Mouse (Mus musculus): ENCODE data around the gene Ssh1.

Ssh1 gene

DNA sequence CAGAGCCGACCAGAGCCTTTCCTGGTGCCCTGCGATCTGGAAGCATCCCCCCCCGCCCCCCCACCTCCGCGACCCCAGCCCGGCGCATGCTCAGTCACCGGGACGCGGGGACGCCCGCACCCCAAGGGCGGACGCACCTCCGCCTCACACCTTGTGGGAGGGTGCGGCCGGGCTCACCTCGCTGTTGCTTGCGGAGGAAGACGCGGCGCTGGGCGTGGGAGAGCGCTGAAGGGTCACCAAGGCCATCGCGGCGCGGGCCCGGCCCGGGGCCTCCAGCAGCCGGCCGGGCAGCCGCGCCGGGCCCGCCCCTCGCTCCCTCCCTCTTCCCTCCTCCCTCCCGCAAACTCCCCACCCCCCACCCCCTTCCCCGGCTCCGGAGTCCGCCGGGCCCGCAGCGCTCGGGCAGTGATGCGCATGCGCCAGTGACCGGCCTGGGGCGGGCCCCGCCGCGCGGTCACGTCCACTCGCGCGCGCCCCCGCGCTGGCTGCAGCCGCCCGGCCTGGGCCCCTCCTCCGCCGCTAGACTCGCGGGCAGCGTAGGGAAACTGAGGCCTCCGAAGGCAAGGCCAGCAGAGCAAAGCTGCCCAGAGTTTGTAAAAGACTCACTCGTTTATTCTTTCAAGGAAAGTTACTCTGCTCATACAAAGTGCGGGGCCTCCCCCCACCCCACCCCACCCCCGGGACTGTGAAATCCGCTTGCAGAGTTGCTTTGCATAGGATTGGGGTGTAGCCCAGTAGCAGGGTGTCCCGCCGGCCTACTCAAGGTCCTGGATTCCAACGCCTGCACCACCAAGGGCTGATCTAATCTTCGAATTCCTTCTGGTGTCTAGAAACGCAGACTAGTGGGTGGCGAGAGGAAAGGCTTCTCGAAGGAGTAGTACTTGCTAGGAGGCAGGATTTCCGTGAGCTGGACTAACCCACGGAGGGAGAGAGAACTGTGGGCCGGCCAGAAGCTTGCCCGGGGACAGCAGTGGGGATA lies at the start of gene Ssh1:
Gene Ssh1 (minus strand): TSS at position 408 of the 979 bp plus-strand sequence.
- ATAC-seq (ENCODE audit: low TSS enrichment) = peak; percentile 72

DNA sequence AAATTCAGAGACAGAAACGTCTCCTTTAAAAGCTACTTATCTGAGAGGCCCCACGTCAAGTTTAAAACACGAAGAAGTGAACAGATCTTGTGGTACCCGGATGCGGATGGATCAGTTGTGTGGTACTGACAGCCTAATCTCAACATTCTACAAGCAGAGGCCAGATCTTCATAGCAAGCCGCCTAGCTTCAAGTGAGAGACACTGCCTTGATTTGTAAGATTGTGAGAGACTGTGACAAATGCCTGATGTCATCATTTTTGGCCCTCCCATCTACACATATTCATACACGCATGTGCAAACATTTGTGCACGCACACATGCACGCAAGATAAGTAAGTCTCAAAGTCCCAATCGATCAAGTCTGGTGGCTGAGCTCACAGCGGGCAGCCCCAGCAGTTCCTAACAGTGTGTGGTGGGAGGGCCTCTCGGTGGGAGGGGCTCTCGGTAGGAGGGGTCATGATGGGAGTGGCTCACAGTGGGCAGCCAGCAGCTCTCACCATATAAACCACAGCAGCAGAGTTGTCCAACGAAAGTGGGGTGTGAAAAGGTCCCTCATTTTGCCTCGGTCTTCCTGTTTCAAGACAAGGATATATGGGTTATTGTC lies 47.7 kb upstream of the Ssh1 start:
- ATAC-seq (ENCODE audit: low TSS enrichment) = 0 out of 2 replicates have a peak, but pooled peaks have one; percentile 15

DNA sequence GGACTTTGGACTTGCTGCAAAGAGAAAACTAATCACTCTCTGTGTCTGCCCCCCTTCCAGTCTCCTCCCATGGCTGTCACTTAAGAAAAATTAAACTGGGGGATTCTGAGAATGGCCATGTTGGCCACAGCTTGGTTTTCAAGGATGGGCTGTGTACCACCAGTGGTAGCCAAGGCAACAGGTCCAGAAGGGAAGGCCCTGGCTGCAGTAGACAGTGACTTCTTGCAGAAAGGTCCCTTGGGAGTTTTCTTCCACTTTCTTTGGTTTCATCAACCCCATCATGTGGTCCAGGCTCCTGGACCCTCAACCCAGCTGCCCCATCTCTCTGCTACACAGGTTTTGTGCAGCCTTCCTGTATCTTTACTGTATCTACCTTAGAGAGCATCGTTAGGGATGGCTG lies 47.2 kb upstream of the Ssh1 start:
- no peak for ATAC-seq (ENCODE audit: low TSS enrichment)

DNA sequence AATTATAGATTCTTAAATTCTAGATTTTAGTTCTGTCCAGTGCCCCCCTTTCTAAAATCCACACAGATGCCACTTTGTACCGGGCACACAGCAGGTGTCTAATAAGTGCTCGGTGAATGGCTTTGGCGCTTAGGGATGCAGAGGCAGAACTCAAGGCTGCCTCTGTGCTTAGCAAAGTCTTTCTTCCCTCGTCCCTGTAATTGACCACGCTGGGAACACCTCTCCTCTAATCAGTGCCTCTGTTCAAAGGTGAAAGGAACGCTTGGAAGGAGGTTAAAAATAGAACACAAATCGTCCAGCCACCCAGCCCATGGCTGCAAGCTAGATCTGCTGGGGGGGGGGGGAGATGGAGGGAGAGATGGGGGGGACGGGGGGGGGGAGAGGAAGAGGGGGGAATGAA lies 46.8 kb upstream of the Ssh1 start:
- no peak for ATAC-seq (ENCODE audit: low TSS enrichment)

DNA sequence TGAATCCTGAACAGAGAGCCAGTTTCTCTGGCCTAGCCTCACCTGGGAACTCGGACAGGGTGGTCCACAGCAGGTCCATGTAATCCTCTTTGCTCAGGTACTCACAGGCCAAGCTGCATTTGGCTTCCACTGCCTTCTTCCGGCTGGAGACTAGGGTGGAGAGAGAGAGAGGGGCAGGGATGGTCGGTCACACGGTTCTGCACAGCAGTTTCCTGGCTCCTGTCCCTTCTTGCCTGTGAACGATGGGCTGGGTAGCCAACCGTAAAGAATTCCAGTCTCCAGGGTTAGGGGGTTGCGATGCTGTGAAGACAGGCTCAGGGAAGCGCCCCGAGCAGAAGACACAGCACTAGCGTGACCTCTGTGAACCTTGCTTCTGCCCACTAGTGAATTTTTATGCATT lies 41.4 kb upstream of the Ssh1 start:
- ATAC-seq (ENCODE audit: low TSS enrichment) = no peak

DNA sequence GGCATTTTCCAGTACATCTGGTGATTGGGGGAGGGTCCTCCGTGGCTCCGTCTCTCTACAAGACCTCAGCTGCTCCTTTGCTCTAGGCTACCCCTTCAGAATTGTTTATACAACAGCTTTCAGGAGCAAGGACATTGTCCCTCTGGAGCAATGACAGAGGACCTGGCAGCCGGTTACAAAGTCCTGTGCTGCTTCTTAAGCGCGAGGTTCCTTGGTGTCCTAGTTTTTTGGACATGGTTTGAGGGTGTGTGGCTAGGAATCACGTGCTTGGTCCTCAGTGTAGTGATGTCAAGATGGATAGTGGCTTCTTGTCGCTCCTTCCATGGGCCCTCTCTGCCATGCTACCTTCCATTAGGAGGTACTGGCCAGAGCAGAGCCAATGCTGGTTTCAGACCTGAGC lies 40.7 kb upstream of the Ssh1 start:
- no peak; the same call in 1 of the 2 replicates for ATAC-seq (ENCODE audit: low TSS enrichment)

DNA sequence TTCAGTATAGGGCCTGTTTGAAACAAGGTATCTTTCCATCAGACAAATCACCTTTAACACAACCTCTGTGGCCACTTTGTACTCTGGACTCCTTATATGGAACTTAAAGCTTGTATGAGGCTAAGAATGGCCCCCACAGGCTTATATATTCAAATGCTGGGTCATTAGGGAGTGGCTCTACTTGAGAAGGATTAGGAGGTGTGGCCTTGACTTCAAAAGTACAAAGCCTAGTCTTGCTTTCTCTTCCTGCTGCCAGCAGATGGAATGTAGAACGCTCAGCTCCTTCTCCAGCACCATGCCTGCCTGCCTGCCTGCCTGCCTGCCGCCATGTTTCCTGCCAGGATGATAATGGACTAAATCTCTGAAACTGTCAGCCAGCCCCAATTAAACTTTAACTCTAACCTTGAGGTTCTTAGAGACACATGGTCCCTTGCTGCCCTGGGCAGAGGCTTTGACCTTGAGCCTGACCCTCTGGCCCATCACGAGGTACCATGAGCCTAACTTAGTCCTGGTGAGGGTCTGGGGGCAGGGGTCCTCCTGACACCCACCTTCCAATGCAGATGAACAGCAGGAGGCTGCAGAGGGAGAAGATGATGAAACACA lies 38.6 kb upstream of the Ssh1 start:
- ATAC-seq (ENCODE audit: low TSS enrichment) = no peak

DNA sequence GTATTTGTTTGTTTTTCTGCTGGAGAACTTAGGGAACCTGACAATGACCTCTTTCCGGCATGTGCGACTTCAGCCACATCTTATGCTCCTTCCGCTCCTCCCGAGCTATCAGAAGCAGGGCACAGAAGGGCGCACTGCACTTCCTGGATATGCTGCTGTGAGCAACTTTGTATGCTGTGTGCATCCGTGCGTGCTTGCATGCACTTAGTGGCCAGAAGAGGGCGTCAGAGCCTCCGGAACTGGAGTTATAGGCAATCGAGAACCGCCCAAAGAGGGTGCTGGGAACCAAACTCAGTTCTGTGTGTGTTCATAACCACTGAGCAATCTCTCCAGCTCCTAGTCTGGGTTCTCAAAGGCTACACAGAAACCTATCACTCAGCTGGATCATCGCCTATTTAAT lies 37.0 kb upstream of the Ssh1 start:
- no peak for ATAC-seq (ENCODE audit: low TSS enrichment)

DNA sequence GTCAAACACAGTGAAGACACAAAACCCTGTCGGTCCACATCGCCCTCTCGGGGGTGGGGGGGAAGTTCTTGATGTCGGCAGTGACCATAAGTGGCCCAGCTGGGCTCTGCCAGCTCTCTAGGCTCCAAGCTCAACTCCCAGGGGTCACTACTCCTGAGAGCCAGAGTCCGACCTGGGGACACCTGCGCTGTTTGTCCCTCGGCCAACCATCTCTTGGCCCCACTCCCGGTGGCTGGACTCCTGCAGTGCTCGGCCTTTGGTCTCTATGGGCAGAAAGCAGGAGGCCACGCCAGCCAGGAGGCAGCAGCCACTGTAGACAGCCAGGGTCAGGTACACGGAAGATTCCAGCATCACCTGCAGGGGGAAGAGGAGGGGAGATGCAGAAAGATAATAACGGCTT lies 34.4 kb upstream of the Ssh1 start:
- ATAC-seq (ENCODE audit: low TSS enrichment) = no peak

DNA sequence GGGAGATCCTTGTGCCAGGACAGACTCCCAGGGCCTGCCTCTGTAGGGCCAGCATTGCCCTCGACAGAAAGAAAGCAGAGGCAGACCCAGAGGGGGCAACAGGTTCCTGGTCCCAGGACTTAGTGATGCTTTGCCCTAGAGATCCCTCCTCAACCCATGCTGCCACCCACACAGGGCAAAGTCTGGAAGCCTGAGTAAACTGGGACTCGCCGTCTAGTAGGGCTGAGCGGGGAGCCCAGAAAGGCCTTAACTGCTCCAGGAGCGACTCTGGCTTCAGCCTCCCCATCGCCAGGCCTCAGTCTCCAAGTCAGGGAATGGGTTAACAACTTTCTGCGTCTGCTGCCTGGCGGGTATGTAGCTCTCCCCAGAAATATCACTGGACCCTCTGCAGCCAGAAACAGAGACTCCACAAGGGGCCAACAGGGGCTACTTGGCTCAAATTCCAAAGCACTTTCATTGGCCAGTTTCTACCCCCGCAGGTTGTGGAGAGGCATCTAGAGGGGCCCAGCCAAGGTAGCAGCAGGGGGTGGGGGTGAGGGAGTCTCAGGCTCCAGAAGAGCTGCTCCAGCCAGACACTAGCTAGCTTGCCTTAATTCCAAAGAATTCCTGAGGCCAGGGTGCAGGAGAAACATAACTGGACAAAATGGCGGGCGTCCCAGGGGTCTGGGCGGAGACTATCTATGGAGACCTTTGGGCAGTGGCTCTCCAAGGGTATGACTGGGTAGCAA lies 33.7 kb upstream of the Ssh1 start:
- no peak for ATAC-seq (ENCODE audit: low TSS enrichment)

DNA sequence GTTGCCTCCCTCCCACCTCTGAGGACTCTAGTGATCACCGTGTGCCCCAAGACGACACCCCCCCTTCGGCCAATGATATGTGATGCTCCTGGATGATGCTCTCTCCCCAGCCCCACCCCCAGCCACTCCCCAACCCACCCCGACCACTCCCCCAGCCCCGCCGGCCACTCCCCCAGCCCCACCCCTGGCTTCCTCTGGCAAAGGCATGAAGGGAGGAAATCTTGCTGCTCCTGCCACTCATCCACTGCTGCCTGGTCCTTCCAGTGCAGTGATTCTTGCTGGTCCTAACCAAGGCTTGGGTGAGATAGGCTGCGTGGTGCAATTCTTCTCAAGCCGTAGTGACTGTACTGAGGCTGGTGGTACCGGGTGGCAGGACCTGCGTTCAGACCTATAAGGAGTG lies 31.2 kb upstream of the Ssh1 start:
- peak; percentile 22 for ATAC-seq (ENCODE audit: low TSS enrichment)

DNA sequence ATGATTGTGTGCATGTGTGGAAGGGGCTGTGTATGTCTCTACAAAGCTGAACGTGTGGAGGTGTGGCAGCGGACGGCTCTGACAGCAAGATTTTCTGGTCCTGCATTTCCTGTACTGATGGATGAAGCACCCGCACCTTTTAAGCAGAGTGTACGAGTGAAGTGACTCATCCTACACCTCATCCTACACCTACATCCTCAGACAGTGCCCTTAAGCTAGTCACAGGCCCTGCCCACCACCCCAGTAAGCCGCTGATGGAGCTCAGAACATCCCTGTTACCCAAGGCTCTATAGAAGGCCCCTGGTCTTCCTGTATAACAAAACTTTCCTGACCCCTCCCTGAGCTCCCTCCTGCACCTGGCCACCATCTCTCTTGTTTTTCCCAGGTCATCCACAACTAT lies 30.7 kb upstream of the Ssh1 start:
- peak; percentile 53 for ATAC-seq (ENCODE audit: low TSS enrichment)

DNA sequence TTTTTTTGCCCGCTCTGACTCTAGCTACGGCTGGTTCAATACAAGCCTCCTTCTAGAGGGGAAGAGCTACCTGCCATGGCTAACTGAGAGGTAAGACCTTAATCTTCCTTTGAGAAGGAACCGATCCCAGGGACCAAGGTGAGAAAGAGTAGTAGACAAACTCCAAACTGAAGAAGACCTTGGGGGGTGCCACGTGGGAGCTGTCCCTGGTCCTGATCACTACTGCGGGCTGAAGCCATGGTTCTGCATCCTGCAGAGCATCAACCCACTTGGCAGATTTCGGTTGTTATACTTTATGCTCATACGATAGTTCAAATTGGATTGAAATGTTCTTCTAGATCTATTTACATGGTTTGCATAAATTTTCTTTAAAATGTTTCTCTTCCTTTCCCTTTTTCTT lies 21.4 kb upstream of the Ssh1 start:
- ATAC-seq (ENCODE audit: low TSS enrichment) = no peak

DNA sequence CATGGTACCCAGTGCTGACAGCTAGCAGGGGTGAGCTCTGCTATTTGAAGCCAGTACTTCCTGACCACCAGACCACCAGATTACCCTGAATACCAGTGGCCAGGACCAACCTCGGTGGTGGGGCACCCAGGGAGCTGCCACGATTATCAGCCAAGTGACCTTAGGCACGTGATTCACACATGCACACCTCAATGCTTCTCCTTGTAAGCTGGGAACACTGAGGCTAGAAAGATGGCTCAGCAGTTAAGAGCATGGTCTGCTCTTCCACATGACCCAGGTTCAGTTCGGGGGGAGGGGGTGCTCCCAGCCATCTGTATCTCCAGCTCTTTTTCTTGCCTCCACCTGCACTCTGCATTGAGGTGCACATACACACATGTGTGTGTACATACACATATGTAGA lies 15.4 kb upstream of the Ssh1 start:
- ATAC-seq (ENCODE audit: low TSS enrichment) = no peak

DNA sequence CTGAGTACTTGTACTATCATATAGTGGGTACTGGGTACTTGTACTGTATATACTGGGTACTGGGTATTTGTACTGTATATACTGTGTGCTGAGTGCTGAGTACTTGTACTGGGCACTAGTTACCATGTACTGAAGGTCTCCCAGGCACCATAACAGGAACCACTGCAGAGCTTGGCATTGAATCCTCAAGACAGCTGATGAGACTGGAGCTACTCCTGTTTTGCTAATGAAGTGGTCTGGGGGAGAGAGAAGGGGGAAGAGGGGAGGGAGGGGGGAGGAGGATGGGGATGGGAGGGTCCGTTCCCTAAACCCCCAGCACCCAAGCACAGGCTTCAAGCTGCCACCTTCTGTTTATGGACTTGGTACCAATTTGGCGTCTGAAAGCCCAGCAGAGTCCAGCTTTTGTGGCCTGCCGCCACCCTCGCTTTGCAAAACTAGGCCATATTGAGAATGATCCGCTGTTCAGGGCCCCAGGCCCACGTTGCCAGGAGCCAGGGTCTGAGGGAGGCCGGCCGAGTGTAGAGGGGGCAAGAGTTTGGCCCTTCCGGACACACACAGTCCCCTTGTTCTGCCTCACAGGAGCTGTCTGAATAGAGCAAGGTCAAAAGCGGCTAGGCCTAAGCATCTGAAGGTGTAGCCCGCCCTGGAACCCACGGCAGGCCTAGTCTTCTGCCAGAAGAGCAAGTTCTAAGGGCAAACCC lies 14.2 kb upstream of the Ssh1 start:
- ATAC-seq (ENCODE audit: low TSS enrichment) = no peak

DNA sequence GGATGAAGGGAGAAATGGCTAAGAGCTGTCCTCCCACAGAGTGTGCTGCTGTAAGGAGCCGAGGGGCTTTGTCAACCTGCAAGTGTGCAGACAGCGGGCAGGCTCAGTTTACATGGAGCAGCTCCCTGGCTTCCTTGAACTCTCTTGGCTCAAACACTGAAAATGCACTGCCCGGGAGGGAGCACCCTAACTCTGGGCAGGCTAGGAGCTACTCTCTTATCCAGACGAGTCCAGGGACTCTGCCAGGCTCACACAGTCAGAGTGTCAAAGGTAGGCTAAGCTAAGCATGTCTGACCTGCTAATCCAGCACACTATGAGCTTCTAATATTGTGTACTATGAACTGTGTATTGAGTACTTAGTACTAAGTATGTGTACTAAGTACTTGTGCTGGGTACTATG lies 13.3 kb upstream of the Ssh1 start:
- ATAC-seq (ENCODE audit: low TSS enrichment) = no peak

DNA sequence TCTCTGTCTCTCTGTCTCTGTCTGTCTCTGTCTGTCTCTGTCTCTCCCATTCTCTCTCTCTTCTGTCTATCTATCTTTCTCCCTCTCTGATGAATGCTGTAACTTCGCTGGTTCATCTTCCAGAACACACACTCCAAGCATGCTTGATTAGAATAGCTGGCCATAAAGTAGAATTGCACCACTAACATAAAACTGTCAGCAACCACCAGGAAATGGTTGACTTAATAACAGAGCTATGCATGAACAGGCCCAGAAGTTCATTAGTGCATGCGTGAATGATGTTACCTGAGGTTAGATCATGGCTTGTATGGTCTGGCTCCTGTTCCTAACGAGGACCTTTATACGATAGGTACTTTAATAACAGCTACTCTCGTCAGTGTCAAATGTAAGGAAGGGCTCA lies 11.4 kb upstream of the Ssh1 start:
- no peak for ATAC-seq (ENCODE audit: low TSS enrichment)

DNA sequence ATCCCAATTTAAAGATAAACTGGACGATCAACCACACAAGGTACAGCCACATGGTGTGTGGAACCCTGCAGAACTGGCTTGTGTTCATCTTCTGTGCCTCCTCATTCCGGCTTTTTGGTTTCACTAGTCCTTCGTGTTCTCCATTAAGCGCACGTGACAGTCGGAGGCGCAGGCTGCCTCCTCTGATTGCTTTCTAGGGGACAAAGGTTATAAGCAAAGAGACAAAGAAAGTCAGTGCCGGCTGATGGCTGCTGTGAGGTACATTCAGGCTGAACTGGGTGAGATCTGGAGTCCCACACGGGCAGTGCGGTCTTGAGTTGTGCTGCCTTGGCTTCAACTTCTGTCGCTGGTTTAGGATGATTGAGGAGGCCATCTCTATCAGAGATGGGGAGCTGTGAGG lies 10.9 kb upstream of the Ssh1 start:
- ATAC-seq (ENCODE audit: low TSS enrichment) = no peak

DNA sequence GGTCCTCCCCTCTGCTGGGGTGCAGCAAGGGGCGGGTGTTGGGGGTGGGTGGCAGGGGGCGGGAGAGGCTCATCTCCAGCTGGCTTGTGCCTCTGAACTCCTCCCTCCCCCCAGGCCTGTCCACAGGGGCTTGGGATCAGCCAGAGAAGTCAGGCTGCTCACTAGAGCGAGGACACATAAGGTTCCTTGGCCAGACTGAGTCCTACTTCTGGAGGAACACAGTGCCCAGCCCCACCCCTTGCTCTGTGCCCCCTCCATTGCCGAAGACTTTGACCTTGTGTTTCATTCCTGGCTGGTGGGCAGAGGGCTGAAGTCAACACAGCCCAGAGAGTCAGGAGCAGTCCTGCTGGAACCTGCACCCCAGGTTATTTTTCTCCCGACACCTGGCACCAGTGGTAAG lies 9.8 kb upstream of the Ssh1 start, which contains the start of gene Dao:
Gene Dao (plus strand): TSS at position 162 of the 400 bp plus-strand sequence.
- no peak for ATAC-seq (ENCODE audit: low TSS enrichment)

DNA sequence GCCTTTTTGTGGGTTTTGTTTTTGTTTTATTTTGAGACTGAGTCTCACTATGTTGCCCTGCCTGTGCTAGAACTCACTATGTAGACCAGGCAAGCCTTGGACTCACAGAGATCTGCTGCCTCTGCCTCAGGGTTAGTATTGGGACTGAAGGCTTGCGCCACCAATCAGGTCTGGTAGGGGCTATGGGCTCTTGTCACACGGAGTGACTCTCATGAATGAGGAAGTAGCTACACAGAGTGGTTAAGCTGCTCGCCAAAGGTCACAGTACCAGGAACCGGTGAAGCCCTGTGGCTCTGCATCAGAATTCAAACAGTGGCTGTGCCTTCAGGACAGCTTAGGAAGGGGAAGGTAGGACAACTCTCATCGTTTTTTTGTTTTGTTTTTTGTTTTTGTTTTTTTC lies 5.7 kb upstream of the Ssh1 start:
- ATAC-seq (ENCODE audit: low TSS enrichment) = no peak

DNA sequence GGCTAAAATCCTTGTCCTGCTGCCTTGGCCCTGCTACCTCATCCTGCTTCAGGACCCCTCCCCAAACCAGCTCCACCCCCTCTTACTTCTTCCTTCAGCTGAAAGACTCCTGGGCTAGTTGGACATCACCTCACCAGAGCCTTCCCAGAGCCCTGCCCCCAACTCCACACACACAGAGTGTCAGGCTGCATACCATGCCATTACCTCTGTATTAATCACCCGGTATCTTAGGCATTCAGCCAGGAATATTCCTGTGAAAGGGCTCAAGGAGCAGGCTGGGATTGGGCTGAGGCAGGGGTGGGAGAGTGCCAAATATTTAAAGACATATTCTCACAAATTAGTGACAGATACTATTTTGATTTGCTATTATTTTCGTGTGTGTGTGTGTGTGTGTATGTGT lies 2.8 kb upstream of the Ssh1 start:
- no peak for ATAC-seq (ENCODE audit: low TSS enrichment)

All from frontal cortex, adult (tissue).